Mouse (Mus musculus) C2C12 (cell line): ENCODE results near the gene Slc17a7.

Experiments
- CEBPB ChIP-seq: IDR thresholded peaks from one replicate; pipeline ENCODE4 v1.6.1; 2011; ENCODE audit warnings: low read depth, mild to moderate bottlenecking, control low read depth, moderate library complexity
- CTCF ChIP-seq: IDR thresholded peaks from one replicate; pipeline ENCODE4 v1.5.1; 2011; ENCODE audit not compliant: control insufficient read depth, insufficient read depth, insufficient read length
- FOSL1 ChIP-seq: IDR thresholded peaks from one replicate; pipeline ENCODE4 v1.8.0; 2011; ENCODE audit warnings: mild to moderate bottlenecking, low read length; ENCODE audit not compliant: poor library complexity, insufficient read depth, severe bottlenecking
- MAX ChIP-seq: IDR thresholded peaks from one replicate; pipeline ENCODE4 v1.6.1; 2011; ENCODE audit warnings: mild to moderate bottlenecking, control low read depth
- MYOD1 ChIP-seq: IDR thresholded peaks from one replicate; pipeline ENCODE4 v1.6.1; 2011; ENCODE audit warnings: low read depth; ENCODE audit not compliant: control insufficient read depth, insufficient read length
- MYOG ChIP-seq: IDR thresholded peaks from one replicate; pipeline ENCODE4 v1.6.1; 2011; ENCODE audit not compliant: control insufficient read depth, insufficient read length; ENCODE audit errors: extremely low read depth
- USF1 ChIP-seq: IDR thresholded peaks from one replicate; pipeline ENCODE4 v1.6.1; 2011; ENCODE audit warnings: low read depth, mild to moderate bottlenecking, control low read depth, moderate library complexity

DNA sequence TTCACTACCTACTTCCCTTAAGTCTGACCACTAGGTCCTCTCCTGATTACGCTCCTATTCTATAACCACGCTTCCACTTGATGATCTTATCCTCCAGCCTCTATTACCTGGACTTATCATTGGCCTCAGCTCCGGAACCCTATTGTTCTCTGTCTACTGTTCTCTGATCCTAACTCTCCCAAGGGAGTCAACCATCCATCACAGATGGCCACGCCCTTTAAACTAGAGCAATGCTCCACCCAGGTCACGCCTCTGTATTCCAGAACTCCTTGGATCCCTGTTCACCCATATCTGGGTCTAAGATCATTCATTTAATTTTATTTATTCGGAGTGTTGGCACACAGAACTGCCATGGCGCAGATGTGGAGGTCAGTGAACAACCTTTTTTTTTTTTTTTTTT is 48.6 kb downstream of the Slc17a7 start:
- TF ChIP-seq USF1 = no peak
- TF ChIP-seq CTCF = no peak
- no peak for TF ChIP-seq MYOD1
- TF ChIP-seq CEBPB = no peak
- no peak for TF ChIP-seq MYOG
- TF ChIP-seq MAX = no peak
- no peak for TF ChIP-seq FOSL1
